Mouse (Mus musculus) lung, adult 2 months (tissue): ENCODE measurements around the gene Adam12.

Source experiments
- CTCF ChIP-seq: fragments of 200-500 bp; IDR thresholded peaks from 2 replicates; pipeline ENCODE4 v1.5.1; 2011; ENCODE audit warnings: mild to moderate bottlenecking, low read length, control low read depth; ENCODE audit not compliant: insufficient read depth
- POLR2A ChIP-seq: fragments of 200-500 bp; IDR thresholded peaks from 2 replicates; pipeline ENCODE4 v1.6.1; 2011; ENCODE audit warnings: low read depth, mild to moderate bottlenecking, control low read depth, low read length, borderline replicate concordance; ENCODE audit errors: extremely low read depth

GRCm38 (mm10) chr7:133839546-133839945 lies 392.4 kb downstream of the Adam12 start:
- TF ChIP-seq CTCF: no peak
- TF ChIP-seq POLR2A: no peak
